Mouse (Mus musculus) left cerebral cortex, adult 9 months (tissue): ENCODE measurements around the gene Ttc3.

Experiments used
- DNase-seq, 2 experiments: peaks; one replicate each; pipeline ENCODE4 v3.0.0; 2022; ENCODE audit warnings: low spot score in 2 of 2

Ttc3 gene

GRCm38 (mm10) chr16:94358091-94358490 is 12.3 kb upstream of the Ttc3 start:
- no peak for DNase-seq

GRCm38 (mm10) chr16:94360578-94361350 is 9.7 kb upstream of the Ttc3 start:
- DNase-seq, result no peak

- DNase-seq, result peak; percentile 84 to 88
Observed at GRCm38 (mm10) chr16:94362174-94362873, 8.1 kb upstream of the Ttc3 start.

GRCm38 (mm10) chr16:94363814-94364213 is 6.6 kb upstream of the Ttc3 start:
- DNase-seq, result no peak

- no peak for DNase-seq
Observed at GRCm38 (mm10) chr16:94365435-94365834, 5.0 kb upstream of the Ttc3 start.

- DNase-seq, result peak in 1 of 2 experiments; percentile 18
Observed at GRCm38 (mm10) chr16:94369596-94370172, 734 bp upstream of the Ttc3 start.

GRCm38 (mm10) chr16:94370915-94371300 is 490 bp downstream of the Ttc3 start:
- peak; percentile 54 to 67 for DNase-seq

GRCm38 (mm10) chr16:94371301-94371931 is 998 bp downstream of the Ttc3 start, which contains the start of gene Pigp:
Pigp (minus strand) TSS chr16:94371842.
- DNase-seq, result peak in 1 of 2 experiments; percentile 48

GRCm38 (mm10) chr16:94379386-94379785 is 9.0 kb downstream of the Ttc3 start:
- no peak for DNase-seq

GRCm38 (mm10) chr16:94383277-94383676 is 12.9 kb downstream of the Ttc3 start:
- DNase-seq, result no peak

- no peak for DNase-seq
Observed at GRCm38 (mm10) chr16:94387690-94388089, 17.3 kb downstream of the Ttc3 start.

GRCm38 (mm10) chr16:94392299-94392698 is 21.9 kb downstream of the Ttc3 start:
- no peak for DNase-seq

- DNase-seq, result no peak
Observed at GRCm38 (mm10) chr16:94395051-94395450, 24.6 kb downstream of the Ttc3 start.

GRCm38 (mm10) chr16:94396641-94397040 is 26.2 kb downstream of the Ttc3 start:
- no peak for DNase-seq

GRCm38 (mm10) chr16:94399141-94399540 is 28.7 kb downstream of the Ttc3 start:
- no peak for DNase-seq

GRCm38 (mm10) chr16:94401636-94402035 is 31.2 kb downstream of the Ttc3 start:
- no peak for DNase-seq

- no peak for DNase-seq
Observed at GRCm38 (mm10) chr16:94402185-94402584, 31.8 kb downstream of the Ttc3 start.

- DNase-seq, result no peak
Observed at GRCm38 (mm10) chr16:94411287-94411686, 40.9 kb downstream of the Ttc3 start.

- no peak for DNase-seq
Observed at GRCm38 (mm10) chr16:94412198-94412597, 41.8 kb downstream of the Ttc3 start.

- no peak for DNase-seq
Observed at GRCm38 (mm10) chr16:94412760-94413159, 42.3 kb downstream of the Ttc3 start.

- DNase-seq, result no peak
Observed at GRCm38 (mm10) chr16:94414151-94414550, 43.7 kb downstream of the Ttc3 start.

- DNase-seq, result no peak
Observed at GRCm38 (mm10) chr16:94420498-94420897, 50.1 kb downstream of the Ttc3 start.
